Mouse (Mus musculus): Measurements from ENCODE around the gene Rbm3. TPM values are rescaled to one million over a fixed set of nuclear protein-coding genes. Genes with fewer than 3 reads are reported as not detected.

Gene Rbm3
- polyA plus RNA-seq, 1 experiment: 458 TPM

DNA sequence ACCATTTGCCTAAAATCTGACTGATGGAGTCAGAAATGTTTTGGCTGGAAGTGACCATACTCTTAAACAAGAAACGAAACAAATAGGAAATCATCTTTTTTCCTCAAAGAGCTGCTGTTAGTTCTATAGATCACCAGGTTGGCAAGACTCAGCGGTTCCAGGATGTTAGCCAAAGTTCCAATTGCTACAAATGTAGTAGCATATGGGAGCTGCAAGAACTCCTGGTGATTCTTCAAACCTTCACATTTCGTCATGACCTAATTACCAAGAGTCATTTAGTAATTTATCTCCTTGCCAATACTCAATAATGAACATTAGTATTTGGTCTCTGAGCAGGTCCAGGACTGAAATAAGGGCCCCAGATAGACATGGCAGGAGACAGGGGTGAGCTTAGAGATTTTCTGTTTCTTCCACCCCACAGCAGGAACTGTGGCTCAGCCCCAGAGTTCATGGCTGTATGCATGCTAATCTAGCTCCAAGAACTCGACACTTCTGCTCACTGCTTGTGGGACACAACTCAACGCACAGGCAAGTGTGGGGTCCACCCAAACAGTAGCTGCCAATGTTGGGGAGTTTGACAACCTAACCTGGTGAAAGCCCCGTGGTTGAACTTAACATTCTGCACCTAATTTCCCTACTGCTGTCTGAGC is 21.7 kb downstream of the Rbm3 start:
- H3K36me3 ChIP-seq (ENCODE audit: control insufficient read depth, insufficient read depth, low read length, poor library complexity, severe bottlenecking): no peaks in the 10 kb centered on the region
- H3K4me3 ChIP-seq (ENCODE audit: low read depth, low read length): no peak overlapping the region
- H3K27me3 ChIP-seq (ENCODE audit: control insufficient read depth, insufficient read depth, low read length, poor library complexity, severe bottlenecking): no peaks in the 10 kb centered on the region
- no peak overlapping the region for H3K27ac ChIP-seq (ENCODE audit: insufficient read depth, low read length)
- H3K9ac ChIP-seq (ENCODE audit: low read depth, poor library complexity, severe bottlenecking): no peak overlapping the region
- H3K4me1 ChIP-seq (ENCODE audit: control insufficient read depth, insufficient read depth, low read length): no peaks in the 10 kb centered on the region
- TF ChIP-seq CTCF (IDR thresholded peaks at IDR 0.05; ENCODE audit: low read depth, low read length) (no peak), POLR2A (IDR thresholded peaks at IDR 0.05; ENCODE audit: insufficient read depth, low read length) (no peak), EP300 (IDR thresholded peaks at IDR 0.05; ENCODE audit: insufficient read depth, low read depth, low read length) (no peak)
- H3K9me3 ChIP-seq (replicated peaks; ENCODE audit: control insufficient read depth, insufficient read depth, low read length, poor library complexity, severe bottlenecking): no peaks in the 10 kb centered on the region

GRCm38 (mm10) chrX:8117264-8117663 is 28.4 kb downstream of the Rbm3 start:
- H3K9ac ChIP-seq (ENCODE audit: low read depth, poor library complexity, severe bottlenecking): no peak overlapping the region
- H3K4me3 ChIP-seq (ENCODE audit: low read depth, low read length): no peak overlapping the region
- no peaks in the 10 kb centered on the region for H3K4me1 ChIP-seq (ENCODE audit: control insufficient read depth, insufficient read depth, low read length)
- H3K36me3 ChIP-seq (ENCODE audit: control insufficient read depth, insufficient read depth, low read length, poor library complexity, severe bottlenecking): no peaks in the 10 kb centered on the region
- no peak overlapping the region for H3K27ac ChIP-seq (ENCODE audit: insufficient read depth, low read length)
- TF ChIP-seq EP300 (IDR thresholded peaks at IDR 0.05; ENCODE audit: insufficient read depth, low read depth, low read length): no peak
- TF ChIP-seq POLR2A (IDR thresholded peaks at IDR 0.05; ENCODE audit: insufficient read depth, low read length): no peak
- TF ChIP-seq CTCF (IDR thresholded peaks at IDR 0.05; ENCODE audit: low read depth, low read length): no peak
- no peaks in the 10 kb centered on the region for H3K9me3 ChIP-seq (replicated peaks; ENCODE audit: control insufficient read depth, insufficient read depth, low read length, poor library complexity, severe bottlenecking)
- no peaks in the 10 kb centered on the region for H3K27me3 ChIP-seq (ENCODE audit: control insufficient read depth, insufficient read depth, low read length, poor library complexity, severe bottlenecking)

DNA sequence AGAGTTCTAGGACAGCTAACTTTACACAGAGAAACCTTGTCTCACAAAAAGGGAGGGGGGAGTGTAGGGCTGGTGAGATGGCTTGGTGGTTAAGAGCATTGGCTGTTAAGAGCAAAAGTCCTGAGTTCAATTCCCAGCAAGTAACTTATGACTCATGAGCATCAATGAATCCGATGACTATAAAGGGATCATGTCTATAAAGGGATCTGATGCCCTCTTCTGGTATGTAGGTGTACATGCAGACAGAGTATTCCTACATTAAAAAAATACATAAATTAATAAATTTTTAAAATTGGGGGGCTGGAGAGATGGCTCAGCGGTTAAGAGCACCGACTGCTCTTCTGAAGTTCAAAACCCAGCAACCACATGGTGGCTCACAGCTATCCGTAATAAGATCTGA is 30.4 kb downstream of the Rbm3 start:
- no peaks in the 10 kb centered on the region for H3K36me3 ChIP-seq (ENCODE audit: control insufficient read depth, insufficient read depth, low read length, poor library complexity, severe bottlenecking)
- TF ChIP-seq POLR2A (IDR thresholded peaks at IDR 0.05; ENCODE audit: insufficient read depth, low read length) (no peak), EP300 (IDR thresholded peaks at IDR 0.05; ENCODE audit: insufficient read depth, low read depth, low read length) (no peak), CTCF (IDR thresholded peaks at IDR 0.05; ENCODE audit: low read depth, low read length) (no peak)
- H3K4me3 ChIP-seq (ENCODE audit: low read depth, low read length): no peak overlapping the region

GRCm38 (mm10) chrX:8105019-8105418 is 40.7 kb downstream of the Rbm3 start:
- no peak overlapping the region for H3K9ac ChIP-seq (ENCODE audit: low read depth, poor library complexity, severe bottlenecking)

More for the DNA sequence above, 30.4 kb downstream of the Rbm3 start:
- Histone ChIP-seq H3K27me3 (ENCODE audit: control insufficient read depth, insufficient read depth, low read length, poor library complexity, severe bottlenecking) (no peaks in the 10 kb centered on the region), H3K9me3 (replicated peaks; ENCODE audit: control insufficient read depth, insufficient read depth, low read length, poor library complexity, severe bottlenecking) (no peaks in the 10 kb centered on the region), H3K27ac (ENCODE audit: insufficient read depth, low read length) (no peak overlapping the region), H3K9ac (ENCODE audit: low read depth, poor library complexity, severe bottlenecking) (no peak overlapping the region), H3K4me1 (ENCODE audit: control insufficient read depth, insufficient read depth, low read length) (no peaks in the 10 kb centered on the region)

GRCm38 (mm10) chrX:8102213-8102668 is 43.4 kb downstream of the Rbm3 start:
- no peaks in the 10 kb centered on the region for H3K27me3 ChIP-seq (ENCODE audit: control insufficient read depth, insufficient read depth, low read length, poor library complexity, severe bottlenecking)
- H3K4me3 ChIP-seq (ENCODE audit: low read depth, low read length): no peak overlapping the region
- no peaks in the 10 kb centered on the region for H3K36me3 ChIP-seq (ENCODE audit: control insufficient read depth, insufficient read depth, low read length, poor library complexity, severe bottlenecking)
- no peaks in the 10 kb centered on the region for H3K9me3 ChIP-seq (replicated peaks; ENCODE audit: control insufficient read depth, insufficient read depth, low read length, poor library complexity, severe bottlenecking)
- no peak overlapping the region for H3K9ac ChIP-seq (ENCODE audit: low read depth, poor library complexity, severe bottlenecking)
- no peak overlapping the region for H3K27ac ChIP-seq (ENCODE audit: insufficient read depth, low read length)
- no peaks in the 10 kb centered on the region for H3K4me1 ChIP-seq (ENCODE audit: control insufficient read depth, insufficient read depth, low read length)
- TF ChIP-seq EP300 (IDR thresholded peaks at IDR 0.05; ENCODE audit: insufficient read depth, low read depth, low read length): no peak
- no peak for TF ChIP-seq POLR2A (IDR thresholded peaks at IDR 0.05; ENCODE audit: insufficient read depth, low read length)
- TF ChIP-seq CTCF (IDR thresholded peaks at IDR 0.05; ENCODE audit: low read depth, low read length): no peak

More at GRCm38 (mm10) chrX:8105019-8105418, 40.7 kb downstream of the Rbm3 start:
- H3K4me3 ChIP-seq (ENCODE audit: low read depth, low read length): no peak overlapping the region
- no peaks in the 10 kb centered on the region for H3K4me1 ChIP-seq (ENCODE audit: control insufficient read depth, insufficient read depth, low read length)
- no peaks in the 10 kb centered on the region for H3K9me3 ChIP-seq (replicated peaks; ENCODE audit: control insufficient read depth, insufficient read depth, low read length, poor library complexity, severe bottlenecking)
- no peaks in the 10 kb centered on the region for H3K27me3 ChIP-seq (ENCODE audit: control insufficient read depth, insufficient read depth, low read length, poor library complexity, severe bottlenecking)
- TF ChIP-seq CTCF (IDR thresholded peaks at IDR 0.05; ENCODE audit: low read depth, low read length): no peak
- TF ChIP-seq POLR2A (IDR thresholded peaks at IDR 0.05; ENCODE audit: insufficient read depth, low read length): no peak
- no peak for TF ChIP-seq EP300 (IDR thresholded peaks at IDR 0.05; ENCODE audit: insufficient read depth, low read depth, low read length)
- H3K27ac ChIP-seq (ENCODE audit: insufficient read depth, low read length): no peak overlapping the region
- no peaks in the 10 kb centered on the region for H3K36me3 ChIP-seq (ENCODE audit: control insufficient read depth, insufficient read depth, low read length, poor library complexity, severe bottlenecking)

DNA sequence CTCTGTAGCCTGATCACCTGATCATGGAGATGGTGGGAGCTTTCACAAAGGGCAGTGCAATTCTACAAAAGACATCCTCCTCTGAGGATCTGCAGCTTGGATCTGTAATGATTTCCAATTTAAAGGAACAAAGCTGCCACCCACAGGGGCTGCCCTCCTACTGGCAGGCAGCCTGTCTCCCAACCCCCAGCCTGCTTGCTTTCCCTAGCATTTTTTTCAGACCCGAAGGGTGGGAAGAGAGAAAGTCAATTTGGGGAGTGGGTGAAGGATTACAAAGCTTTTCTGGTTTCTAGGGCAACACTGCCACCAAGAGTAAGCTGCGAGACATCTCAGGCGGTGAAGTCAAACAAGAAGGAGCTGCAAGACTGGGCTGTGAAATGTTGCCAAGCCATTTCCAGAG is 44.7 kb downstream of the Rbm3 start:
- Histone ChIP-seq H3K9me3 (replicated peaks; ENCODE audit: control insufficient read depth, insufficient read depth, low read length, poor library complexity, severe bottlenecking) (no peaks in the 10 kb centered on the region), H3K4me3 (ENCODE audit: low read depth, low read length) (no peak overlapping the region), H3K9ac (ENCODE audit: low read depth, poor library complexity, severe bottlenecking) (no peak overlapping the region), H3K27me3 (ENCODE audit: control insufficient read depth, insufficient read depth, low read length, poor library complexity, severe bottlenecking) (no peaks in the 10 kb centered on the region), H3K4me1 (ENCODE audit: control insufficient read depth, insufficient read depth, low read length) (no peaks in the 10 kb centered on the region), H3K27ac (ENCODE audit: insufficient read depth, low read length) (no peak overlapping the region), H3K36me3 (ENCODE audit: control insufficient read depth, insufficient read depth, low read length, poor library complexity, severe bottlenecking) (no peaks in the 10 kb centered on the region)
- TF ChIP-seq POLR2A (IDR thresholded peaks at IDR 0.05; ENCODE audit: insufficient read depth, low read length): no peak
- TF ChIP-seq CTCF (IDR thresholded peaks at IDR 0.05; ENCODE audit: low read depth, low read length): peak; percentile 20
- TF ChIP-seq EP300 (IDR thresholded peaks at IDR 0.05; ENCODE audit: insufficient read depth, low read depth, low read length): 0 out of 2 replicates have a peak, but pooled peaks have one; percentile 35
